Mouse (Mus musculus) forebrain, embryonic 13.5 days (tissue): ENCODE measurements around the gene Pip4p1. TPM values are rescaled to one million over a fixed set of nuclear protein-coding genes. Genes with fewer than 3 reads are reported as not detected.
A peak's percentile ranks its signal among the peaks of the same experiment; 100 is the strongest.
"Not testable (repeated sequence)": the region's sequence is repeated elsewhere in the genome, so short reads cannot be mapped to it uniquely, and the experiment has no call there.

Experiments
- ATAC-seq: fragments of 200-750 bp; cut with Nextera tagmentation; 2 replicates; pipeline ENCODE4 v1.8.0; 2017
- H3K27ac ChIP-seq: fragments of 300-500 bp; sonication (generic); 2 replicates; pipeline ENCODE4 v1.5.1; 2015; ENCODE audit warnings: inconsistent platforms, mild to moderate bottlenecking, moderate library complexity
- H3K27me3 ChIP-seq: fragments of 300-500 bp; sonication (generic); 2 replicates; pipeline ENCODE4 v1.6.1; 2015; ENCODE audit warnings: mild to moderate bottlenecking, inconsistent platforms
- H3K36me3 ChIP-seq: fragments of 300-500 bp; sonication (generic); 2 replicates; pipeline ENCODE4 v1.6.1; 2015; ENCODE audit warnings: mild to moderate bottlenecking, inconsistent platforms; ENCODE audit not compliant: poor library complexity, severe bottlenecking
- H3K4me1 ChIP-seq: fragments of 300-500 bp; sonication (generic); 2 replicates; pipeline ENCODE4 v1.6.1; 2015; ENCODE audit warnings: inconsistent platforms
- H3K4me2 ChIP-seq: fragments of 300-500 bp; sonication (generic); 2 replicates; pipeline ENCODE4 v1.6.1; 2015; ENCODE audit warnings: inconsistent platforms, mild to moderate bottlenecking, moderate library complexity
- H3K4me3 ChIP-seq: fragments of 300-500 bp; sonication (generic); 2 replicates; pipeline ENCODE4 v1.5.1; 2015; ENCODE audit warnings: mild to moderate bottlenecking, inconsistent platforms
- H3K9ac ChIP-seq: fragments of 300-500 bp; sonication (generic); 2 replicates; pipeline ENCODE4 v1.6.1; 2015; ENCODE audit warnings: mild to moderate bottlenecking, inconsistent platforms
- H3K9me3 ChIP-seq: fragments of 300-500 bp; sonication (generic); replicated peaks from 2 replicates; pipeline ENCODE4 v1.6.1; 2016; ENCODE audit warnings: inconsistent platforms
- WGBS: fragments of 180-500 bp; shearing (Covaris S2); methylation state at CpG from one replicate; pipeline ENCODE4 v1.1.7; 2015; 5-methylcytosine and 5-hydroxymethylcytosine counted together
- polyA plus RNA-seq: library from polyadenylated mRNA; unstranded; fragments of >200 nt; fragmentation: Nextera tagmentation; extraction: Ambion mirVana; gene quantifications from 2 replicates; pipeline ENCODE4 v1.2.1, GENCODE M21; 2015

The Pip4p1 gene
- polyA plus RNA-seq, 1 experiment from 2014 or later = 73.7 TPM

- peak overlapping the region; percentile 38 for H3K4me3 ChIP-seq
- WGBS = 2% methylated on average over 26 of the region's 26 CpGs
- peak overlapping the region; percentile 67 for H3K4me2 ChIP-seq
- peak overlapping the region; percentile 32; the same call in 1 of the 2 replicates for H3K27ac ChIP-seq
- ATAC-seq = peak; percentile 86
- H3K27me3 ChIP-seq = no peaks in the 10 kb centered on the region
- H3K36me3 ChIP-seq = no peaks in the 10 kb centered on the region
- H3K4me1 ChIP-seq = peaks cover 9% of the 10 kb centered on the region
- H3K9me3 ChIP-seq = no peaks in the 10 kb centered on the region
- H3K9ac ChIP-seq = peak overlapping the region; percentile 61
Measured at GRCm38 (mm10) chr14:50903973-50904827, 26.5 kb downstream of the Pip4p1 start.

- H3K4me1 ChIP-seq = peaks cover 12% of the 10 kb centered on the region
- H3K36me3 ChIP-seq, H3K27ac ChIP-seq, H3K4me2 ChIP-seq, H3K9me3 ChIP-seq, ATAC-seq, H3K9ac ChIP-seq, H3K4me3 ChIP-seq: not testable (repeated sequence)
- 94% methylated on average over 2 of the region's 2 CpGs for whole genome bisulfite sequencing
- peaks cover 16% of the 10 kb centered on the region for H3K27me3 ChIP-seq
Measured at GRCm38 (mm10) chr14:50897992-50898391, 32.7 kb downstream of the Pip4p1 start.

- 37% methylated on average over 7 of the region's 7 CpGs for WGBS
- ATAC-seq = no peak
- Histone ChIP-seq H3K36me3 (no peaks in the 10 kb centered on the region), H3K4me3 (peak within 1 kb of the TSS; percentile 50), H3K9ac (peak within 1 kb of the TSS; percentile 66), H3K27ac (no peak within 1 kb of the TSS), H3K4me1 (peaks cover 12% of the 10 kb centered on the region), H3K4me2 (peak within 1 kb of the TSS; percentile 83), H3K9me3 (no peaks in the 10 kb centered on the region), H3K27me3 (peaks cover 16% of the 10 kb centered on the region)
Measured at GRCm38 (mm10) chr14:50897374-50897765, 33.3 kb downstream of the Pip4p1 start, which contains the start of gene Klhl33. Klhl33 (minus strand) TSS chr14:50897507.

GRCm38 (mm10) chr14:50896747-50897373 lies 33.8 kb downstream of the Pip4p1 start:
- Histone ChIP-seq H3K27ac (no peak overlapping the region), H3K9me3 (no peaks in the 10 kb centered on the region)
- 17% methylated on average over 23 of the region's 23 CpGs for WGBS

GRCm38 (mm10) chr14:50895985-50896746 lies 34.5 kb downstream of the Pip4p1 start:
- peak overlapping the region; percentile 83 for H3K4me2 ChIP-seq
- no peak overlapping the region for H3K27ac ChIP-seq
- H3K4me3 ChIP-seq = peak overlapping the region; percentile 50
- H3K27me3 ChIP-seq = peaks cover 16% of the 10 kb centered on the region
- peak; percentile 41; the same call in 1 of the 2 replicates for ATAC-seq
- no peaks in the 10 kb centered on the region for H3K36me3 ChIP-seq
- WGBS = 18% methylated on average over 19 of the region's 19 CpGs
- H3K9me3 ChIP-seq = no peaks in the 10 kb centered on the region
- H3K9ac ChIP-seq = peak overlapping the region; percentile 66
- H3K4me1 ChIP-seq = peaks cover 12% of the 10 kb centered on the region

More at GRCm38 (mm10) chr14:50896747-50897373, 33.8 kb downstream of the Pip4p1 start:
- peak overlapping the region; percentile 50 for H3K4me3 ChIP-seq
- H3K4me2 ChIP-seq = peak overlapping the region; percentile 83
- ATAC-seq = peak; percentile 78; the same call in 1 of the 2 replicates
- H3K4me1 ChIP-seq = peaks cover 12% of the 10 kb centered on the region
- peaks cover 16% of the 10 kb centered on the region for H3K27me3 ChIP-seq
- H3K9ac ChIP-seq = peak overlapping the region; percentile 66
- H3K36me3 ChIP-seq = no peaks in the 10 kb centered on the region

DNA sequence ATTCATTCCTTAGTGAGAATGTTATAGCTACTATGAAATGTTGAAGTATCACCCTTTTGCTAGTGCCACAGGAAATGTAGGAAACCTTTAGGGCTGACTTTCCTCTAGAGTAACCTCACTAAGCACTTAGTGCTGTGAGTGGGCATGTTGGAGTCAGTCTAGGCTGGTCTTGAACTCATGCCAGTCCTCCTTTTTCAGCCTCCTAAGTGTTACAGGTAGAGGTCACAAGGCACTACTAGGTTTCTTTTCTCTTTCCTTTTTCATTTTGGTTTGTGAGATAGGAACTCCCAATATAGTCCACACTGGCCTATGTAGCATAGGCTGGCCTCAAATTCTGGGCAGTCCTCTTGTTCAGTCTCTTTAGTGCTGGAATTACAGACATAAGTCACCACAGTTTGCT lies 35.2 kb downstream of the Pip4p1 start:
- no peaks in the 10 kb centered on the region for H3K9me3 ChIP-seq
- no peak overlapping the region for H3K4me3 ChIP-seq
- H3K4me2 ChIP-seq = no peak overlapping the region
- H3K4me1 ChIP-seq = peaks cover 12% of the 10 kb centered on the region
- no peaks in the 10 kb centered on the region for H3K36me3 ChIP-seq
- H3K27me3 ChIP-seq = peaks cover 16% of the 10 kb centered on the region
- no peak for ATAC-seq
- H3K9ac ChIP-seq = no peak overlapping the region
- H3K27ac ChIP-seq = no peak overlapping the region

DNA sequence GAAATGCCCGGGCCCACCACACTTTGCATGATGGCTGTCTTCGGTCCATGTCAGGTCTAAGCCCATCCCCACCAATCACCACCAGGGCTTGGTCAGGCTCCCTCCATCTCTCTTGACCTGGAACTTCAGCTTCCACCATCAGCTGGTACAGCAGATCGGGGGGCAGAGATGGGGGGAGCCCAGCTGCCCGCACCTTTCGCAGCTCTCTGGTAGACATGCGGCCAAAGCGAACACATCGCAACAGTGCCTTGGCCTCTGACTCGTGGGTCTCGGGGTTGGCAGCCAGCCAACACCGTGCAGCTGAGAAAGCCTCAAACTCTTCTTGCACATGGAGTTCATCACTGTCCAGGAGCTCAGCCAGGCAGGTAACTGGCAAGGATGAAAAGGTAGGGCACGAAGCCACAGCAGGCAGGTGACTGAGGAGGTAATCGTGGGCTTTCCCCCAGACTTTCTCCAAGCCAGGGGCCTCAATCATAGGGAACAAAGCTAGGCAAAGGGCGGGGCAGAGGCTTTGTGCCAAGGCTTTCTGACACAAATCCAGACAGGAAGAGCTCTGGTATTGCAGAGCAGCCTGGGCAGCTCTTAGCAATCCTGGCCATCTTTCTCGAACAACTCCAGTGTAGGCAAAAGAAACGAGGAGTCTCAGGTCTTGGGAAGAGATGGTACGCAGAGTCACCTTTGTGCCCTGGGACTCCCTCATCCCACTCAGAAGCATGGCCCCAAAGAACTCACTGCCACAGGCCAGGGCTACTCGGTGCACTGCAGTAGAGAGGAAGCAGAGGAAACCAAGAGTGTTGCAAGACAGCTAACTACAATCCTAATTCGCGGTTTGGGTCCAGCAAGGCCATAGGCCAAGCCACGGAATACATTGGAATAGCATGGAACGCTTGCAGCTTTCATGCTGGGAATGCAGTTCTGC lies 37.9 kb downstream of the Pip4p1 start:
- Histone ChIP-seq H3K4me3 (no peak overlapping the region), H3K9me3 (no peaks in the 10 kb centered on the region), H3K4me1 (peaks cover 12% of the 10 kb centered on the region), H3K36me3 (no peaks in the 10 kb centered on the region), H3K27me3 (peaks cover 12% of the 10 kb centered on the region), H3K9ac (no peak overlapping the region), H3K27ac (no peak overlapping the region), H3K4me2 (no peak overlapping the region)
- no peak for ATAC-seq
- WGBS = 84% methylated on average over 22 of the region's 22 CpGs

DNA sequence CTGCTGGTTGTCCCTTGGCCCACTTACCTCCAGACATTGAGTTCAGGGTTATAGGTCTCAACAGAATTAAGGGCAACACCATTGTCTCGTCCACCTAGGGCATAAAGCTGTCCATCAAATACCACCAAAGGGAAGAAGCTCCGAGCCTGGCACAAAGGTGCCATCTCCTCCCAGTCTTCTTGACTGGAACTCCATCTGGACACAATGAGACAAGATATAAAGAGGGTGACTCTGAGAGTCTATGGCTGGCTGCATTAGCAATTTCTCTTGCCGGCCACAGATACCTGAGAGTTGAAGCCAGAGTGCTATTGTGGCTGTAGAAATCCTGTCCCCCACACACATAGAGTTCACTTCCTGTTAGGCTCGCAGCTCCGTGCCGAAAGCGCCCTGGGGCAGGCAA lies 38.6 kb downstream of the Pip4p1 start:
- ATAC-seq = no peak
- H3K4me3 ChIP-seq = no peak overlapping the region
- WGBS = 85% methylated on average over 7 of the region's 7 CpGs
- no peaks in the 10 kb centered on the region for H3K36me3 ChIP-seq
- no peak overlapping the region for H3K27ac ChIP-seq
- peaks cover 5% of the 10 kb centered on the region for H3K27me3 ChIP-seq
- H3K4me2 ChIP-seq = no peak overlapping the region
- H3K9me3 ChIP-seq = no peaks in the 10 kb centered on the region
- H3K9ac ChIP-seq = no peak overlapping the region
- peaks cover 10% of the 10 kb centered on the region for H3K4me1 ChIP-seq

- Histone ChIP-seq H3K4me3 (no peak overlapping the region), H3K27me3 (peaks cover 3% of the 10 kb centered on the region), H3K9me3 (no peaks in the 10 kb centered on the region), H3K36me3 (no peaks in the 10 kb centered on the region), H3K4me2 (no peak overlapping the region), H3K27ac (no peak overlapping the region), H3K9ac (no peak overlapping the region), H3K4me1 (peaks cover 5% of the 10 kb centered on the region)
- WGBS = 95% methylated on average over 8 of the region's 8 CpGs
- ATAC-seq = no peak
Measured at GRCm38 (mm10) chr14:50891621-50892020, 39.0 kb downstream of the Pip4p1 start.

- no peak for ATAC-seq
- Histone ChIP-seq H3K9ac (no peak overlapping the region), H3K36me3 (no peaks in the 10 kb centered on the region), H3K27ac (no peak overlapping the region), H3K4me2 (no peak overlapping the region), H3K27me3 (no peaks in the 10 kb centered on the region), H3K4me3 (no peak overlapping the region), H3K4me1 (no peaks in the 10 kb centered on the region), H3K9me3 (no peaks in the 10 kb centered on the region)
- WGBS = 90% methylated on average over 6 of the region's 6 CpGs
Measured at GRCm38 (mm10) chr14:50876236-50876950, 54.3 kb downstream of the Pip4p1 start.
